Mouse (Mus musculus) C2C12 (cell line): ENCODE measurements around the gene Wif1. TPM values are rescaled to one million over a fixed set of nuclear protein-coding genes. Genes with fewer than 3 reads are reported as not detected.

ENCODE experiments used
- H3K27me3 ChIP-seq: one replicate; pipeline ENCODE4 v1.6.1; 2011; ENCODE audit not compliant: control insufficient read depth, insufficient read depth, insufficient read length
- H3K36me3 ChIP-seq: one replicate; pipeline ENCODE4 v1.6.1; 2011; ENCODE audit not compliant: control insufficient read depth, insufficient read depth
- H3K4me3 ChIP-seq: one replicate; pipeline ENCODE4 v1.5.1; 2011; ENCODE audit warnings: mild to moderate bottlenecking, control low read depth; ENCODE audit not compliant: poor library complexity, insufficient read depth, severe bottlenecking
- H3K79me2 ChIP-seq: one replicate; pipeline ENCODE4 v1.6.1; 2011; ENCODE audit not compliant: control insufficient read depth, insufficient read depth
- H3K79me3 ChIP-seq: one replicate; pipeline ENCODE4 v1.6.1; 2011; ENCODE audit warnings: low read depth, control low read depth
- H3ac ChIP-seq: one replicate; pipeline ENCODE3; 2011; ENCODE audit warnings: low read depth; ENCODE audit not compliant: control insufficient read depth, insufficient read length
- CEBPB ChIP-seq: IDR thresholded peaks from one replicate; pipeline ENCODE4 v1.6.1; 2011; ENCODE audit warnings: low read depth, mild to moderate bottlenecking, control low read depth, moderate library complexity
- CTCF ChIP-seq: IDR thresholded peaks from one replicate; pipeline ENCODE4 v1.5.1; 2011; ENCODE audit not compliant: control insufficient read depth, insufficient read depth, insufficient read length
- FOSL1 ChIP-seq: IDR thresholded peaks from one replicate; pipeline ENCODE4 v1.8.0; 2011; ENCODE audit warnings: mild to moderate bottlenecking, low read length; ENCODE audit not compliant: poor library complexity, insufficient read depth, severe bottlenecking
- MAX ChIP-seq: IDR thresholded peaks from one replicate; pipeline ENCODE4 v1.6.1; 2011; ENCODE audit warnings: mild to moderate bottlenecking, control low read depth
- MYOD1 ChIP-seq: IDR thresholded peaks from one replicate; pipeline ENCODE4 v1.6.1; 2011; ENCODE audit warnings: low read depth; ENCODE audit not compliant: control insufficient read depth, insufficient read length
- MYOG ChIP-seq: IDR thresholded peaks from one replicate; pipeline ENCODE4 v1.6.1; 2011; ENCODE audit not compliant: control insufficient read depth, insufficient read length; ENCODE audit errors: extremely low read depth
- USF1 ChIP-seq: IDR thresholded peaks from one replicate; pipeline ENCODE4 v1.6.1; 2011; ENCODE audit warnings: low read depth, mild to moderate bottlenecking, control low read depth, moderate library complexity
- polyA plus RNA-seq: library from polyadenylated mRNA; unstranded; fragments of >200 nt; fragmentation: generic; extraction: Trizol; gene quantifications from one replicate; pipeline ENCODE4 v1.2.1, GENCODE M21; 2012; ENCODE audit warnings: missing spikeins

Gene Wif1
- polyA plus RNA-seq, 1 experiment, result not detected

- H3K36me3 ChIP-seq, result no peaks in the 10 kb centered on the region
- H3ac ChIP-seq, result no peak overlapping the region
- peaks cover 28% of the 10 kb centered on the region for H3K27me3 ChIP-seq
- H3K4me3 ChIP-seq, result no peak overlapping the region
- TF ChIP-seq CEBPB, result no peak
- TF ChIP-seq FOSL1, result no peak
- no peak for TF ChIP-seq USF1
- no peak for TF ChIP-seq MAX
- TF ChIP-seq CTCF, result no peak
- no peak for TF ChIP-seq MYOG
- no peak for TF ChIP-seq MYOD1
- H3K79me2 ChIP-seq, result no peaks in the 10 kb centered on the region
- no peaks in the 10 kb centered on the region for H3K79me3 ChIP-seq
Observed at GRCm38 (mm10) chr10:121129000-121129925, 95.5 kb downstream of the Wif1 start.

Other genes with a start within 250 kb of the Wif1 start
- 13.3 TPM for gene Msrb3, start 134.9 kb upstream of the Wif1 start, polyA plus RNA-seq
- gene Lemd3, start 54.6 kb upstream of the Wif1 start, polyA plus RNA-seq, result 3.5 TPM